Mouse (Mus musculus) stomach, postnatal 0 days (tissue): ENCODE data around the gene Ly6c1. TPM values are rescaled to one million over a fixed set of nuclear protein-coding genes. Genes with fewer than 3 reads are reported as not detected.
"Not testable (repeated sequence)": the region's sequence is repeated elsewhere in the genome, so short reads cannot be mapped to it uniquely, and the experiment has no call there.

Experiments used
- ATAC-seq: fragments of 200-750 bp; cut with Nextera tagmentation; 2 replicates; pipeline ENCODE4 v1.8.0; 2017; ENCODE audit not compliant: low FRiP score, low TSS enrichment
- DNase-seq: peaks from one replicate; pipeline ENCODE4 v3.0.0-alpha.2; 2016; ENCODE audit warnings: low spot score
- H3K27ac ChIP-seq: fragments of 300-500 bp; sonication (generic); replicated peaks from 2 replicates; pipeline ENCODE4 v1.5.1; 2014; ENCODE audit warnings: mild to moderate bottlenecking, control low read depth
- H3K27me3 ChIP-seq: fragments of 300-500 bp; sonication (generic); 2 replicates; pipeline ENCODE4 v1.6.1; 2014; ENCODE audit warnings: low read length; ENCODE audit not compliant: control insufficient read depth, insufficient read depth
- H3K36me3 ChIP-seq: fragments of 300-500 bp; sonication (generic); 2 replicates; pipeline ENCODE4 v1.6.1; 2014; ENCODE audit warnings: low read length, mixed read lengths; ENCODE audit not compliant: control insufficient read depth, insufficient read depth
- H3K4me1 ChIP-seq: fragments of 300-500 bp; sonication (generic); replicated peaks from 2 replicates; pipeline ENCODE4 v1.6.1; 2014; ENCODE audit warnings: antibody characterized with exemption; ENCODE audit not compliant: control insufficient read depth, insufficient read depth
- H3K4me2 ChIP-seq: fragments of 300-500 bp; sonication (generic); replicated peaks from 2 replicates; pipeline ENCODE4 v1.6.1; 2014; ENCODE audit warnings: low read depth, mild to moderate bottlenecking, control low read depth, moderate library complexity
- H3K4me3 ChIP-seq: fragments of 300-500 bp; sonication (generic); 2 replicates; pipeline ENCODE4 v1.5.1; 2014; ENCODE audit warnings: low read depth, low read length, control low read depth
- H3K9ac ChIP-seq: fragments of 300-500 bp; sonication (generic); 2 replicates; pipeline ENCODE4 v1.6.1; 2014; ENCODE audit warnings: mild to moderate bottlenecking, low read length, control low read depth, mixed read lengths
- H3K9me3 ChIP-seq: fragments of 300-500 bp; sonication (generic); 2 replicates; pipeline ENCODE4 v1.6.1; 2016; ENCODE audit warnings: low read length; ENCODE audit not compliant: control insufficient read depth
- WGBS: fragments of 180-500 bp; shearing (Covaris S2); extraction: QIAGEN DNeasy Blood & Tissue Kit; methylation state at CpG from one replicate; pipeline ENCODE4 v1.1.7; 2014; 5-methylcytosine and 5-hydroxymethylcytosine counted together
- polyA plus RNA-seq: library from polyadenylated mRNA; unstranded; fragments of >200 nt; fragmentation: Nextera tagmentation; extraction: Ambion mirVana; gene quantifications from 2 replicates; pipeline ENCODE4 v1.2.1, GENCODE M21; 2015

Ly6c1 gene
- polyA plus RNA-seq, 1 experiment from 2014 or later = 37.0 TPM

DNA sequence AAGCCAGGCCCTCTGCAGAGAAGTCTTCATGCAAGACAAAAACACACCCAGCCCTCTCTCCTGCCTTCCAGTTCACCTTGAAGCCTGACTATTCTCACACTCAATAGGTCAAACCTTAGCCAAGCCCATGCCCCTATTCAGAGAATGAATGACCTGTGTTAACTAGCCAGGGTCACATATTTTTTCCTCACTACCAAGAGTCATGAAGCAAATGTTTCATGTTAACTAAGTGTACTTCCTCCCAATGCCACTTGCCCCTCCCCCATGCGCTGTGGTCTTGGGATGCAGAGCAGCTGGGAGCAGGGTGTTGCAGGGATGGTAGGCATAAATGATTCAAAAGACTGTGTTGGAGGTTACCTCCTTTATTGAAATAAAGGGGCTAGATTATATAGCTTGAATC is 2.0 kb upstream of the Ly6c1 start:
- H3K9me3 ChIP-seq, H3K27me3 ChIP-seq, DNase-seq, H3K4me1 ChIP-seq, ATAC-seq, H3K4me2 ChIP-seq, H3K27ac ChIP-seq, H3K36me3 ChIP-seq, H3K9ac ChIP-seq, H3K4me3 ChIP-seq: not testable (repeated sequence)
- WGBS = 58% methylated on average over 1 of the region's 1 CpGs

DNA sequence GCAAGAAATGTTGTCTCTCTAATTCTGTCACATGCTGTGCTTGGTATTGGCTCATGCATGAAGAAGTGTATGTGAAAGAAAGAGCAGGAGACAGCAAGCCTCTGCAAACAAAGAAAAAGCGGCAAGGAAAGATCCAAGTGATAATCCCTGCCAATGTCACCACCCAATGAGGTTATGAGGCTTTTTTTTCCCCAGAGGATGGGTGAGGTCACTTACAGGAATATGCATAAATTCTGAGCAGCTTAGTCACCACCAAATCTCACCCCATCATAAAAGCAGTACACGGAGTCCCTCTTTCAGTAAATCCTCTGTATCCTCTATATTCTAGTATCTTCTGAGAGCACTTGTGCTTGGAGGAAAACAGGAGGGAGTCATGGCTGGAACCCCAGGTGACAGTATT is 1.2 kb upstream of the Ly6c1 start:
- not testable (repeated sequence) for H3K9me3 ChIP-seq, DNase-seq, H3K4me1 ChIP-seq, H3K4me3 ChIP-seq, H3K9ac ChIP-seq, H3K27me3 ChIP-seq, ATAC-seq, H3K4me2 ChIP-seq, H3K36me3 ChIP-seq, H3K27ac ChIP-seq
- 42% methylated on average over 2 of the region's 2 CpGs for WGBS

DNA sequence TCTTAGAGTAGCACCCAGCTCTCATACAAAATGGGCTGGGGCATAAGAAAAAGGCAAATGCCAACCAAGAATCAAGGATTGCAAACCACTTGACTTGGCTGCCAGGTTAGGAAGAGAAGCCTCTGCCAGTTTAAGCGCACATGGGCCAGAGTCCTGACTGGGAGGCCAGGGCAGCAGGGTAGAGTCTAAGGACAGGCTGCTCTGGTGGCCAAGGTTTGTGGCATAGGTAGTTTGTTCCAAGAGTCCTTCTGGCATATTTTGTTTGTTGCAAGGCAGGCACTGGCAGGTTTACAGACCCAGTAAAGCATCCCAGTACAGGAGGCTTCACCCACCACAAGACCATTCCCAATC is 685 bp downstream of the Ly6c1 start:
- H3K4me1 ChIP-seq, H3K9me3 ChIP-seq, H3K27ac ChIP-seq, H3K9ac ChIP-seq, H3K4me3 ChIP-seq, ATAC-seq, H3K27me3 ChIP-seq, H3K36me3 ChIP-seq, H3K4me2 ChIP-seq, DNase-seq: not testable (repeated sequence)
- WGBS = 100% methylated on average over 1 of the region's 1 CpGs

DNA sequence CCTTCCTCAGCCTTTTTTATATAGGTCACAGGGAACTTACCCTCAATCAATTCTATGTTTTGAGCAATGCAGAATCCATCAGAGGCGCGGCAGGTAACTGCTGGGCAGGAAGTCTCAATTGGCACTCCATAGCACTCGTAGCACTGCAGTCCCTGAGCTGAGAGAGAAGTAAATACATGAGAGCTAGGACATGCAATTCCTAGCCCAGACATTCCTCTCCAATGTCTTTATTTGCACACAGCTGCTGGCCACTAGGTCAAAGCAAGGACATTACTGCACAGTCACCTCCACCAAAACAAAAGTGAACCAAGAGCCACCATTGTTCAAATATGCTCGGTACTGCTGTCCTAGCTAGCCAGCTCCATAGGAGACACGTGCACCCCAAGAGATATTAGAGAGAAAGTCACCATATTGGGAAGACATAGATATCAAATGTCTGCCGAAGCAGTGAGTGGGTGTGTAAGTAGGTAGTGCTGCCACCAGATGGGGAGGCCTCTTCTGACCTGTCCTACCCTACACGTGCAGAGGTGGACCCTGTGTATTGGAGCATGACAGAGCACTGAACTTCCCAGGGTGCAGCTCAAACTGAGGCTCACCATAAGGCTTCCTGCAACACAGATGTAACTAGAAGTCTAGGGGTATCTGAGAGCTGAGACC is 1.2 kb downstream of the Ly6c1 start:
- H3K9me3 ChIP-seq, ATAC-seq, H3K9ac ChIP-seq, H3K27ac ChIP-seq, H3K27me3 ChIP-seq, H3K36me3 ChIP-seq, H3K4me2 ChIP-seq, DNase-seq, H3K4me1 ChIP-seq, H3K4me3 ChIP-seq: not testable (repeated sequence)
- WGBS = 63% methylated on average over 5 of the region's 7 CpGs

DNA sequence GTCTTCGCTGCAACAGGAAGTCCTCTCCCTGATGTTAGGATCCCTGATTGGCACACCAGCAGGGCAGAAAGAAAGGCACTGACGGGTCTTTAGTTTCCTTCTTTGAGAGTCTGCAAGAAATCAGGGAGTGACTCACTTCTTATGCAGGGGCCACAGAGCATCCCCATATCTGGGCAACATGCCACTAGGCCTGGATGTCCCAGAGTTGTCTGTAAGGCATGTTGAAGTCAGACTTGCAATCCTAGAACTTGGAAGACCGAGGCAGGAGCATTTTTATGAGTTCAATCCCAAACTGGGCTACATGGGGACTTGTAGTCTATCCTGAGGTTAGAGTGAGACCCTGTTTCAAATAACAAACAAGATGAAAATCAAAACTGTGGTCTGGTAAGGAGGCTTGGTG is 3.1 kb downstream of the Ly6c1 start:
- H3K27me3 ChIP-seq, H3K27ac ChIP-seq, H3K36me3 ChIP-seq, H3K4me3 ChIP-seq, H3K4me1 ChIP-seq, H3K9me3 ChIP-seq, ATAC-seq, H3K4me2 ChIP-seq, DNase-seq, H3K9ac ChIP-seq: not testable (repeated sequence)
- 71% methylated on average over 3 of the region's 3 CpGs for WGBS

DNA sequence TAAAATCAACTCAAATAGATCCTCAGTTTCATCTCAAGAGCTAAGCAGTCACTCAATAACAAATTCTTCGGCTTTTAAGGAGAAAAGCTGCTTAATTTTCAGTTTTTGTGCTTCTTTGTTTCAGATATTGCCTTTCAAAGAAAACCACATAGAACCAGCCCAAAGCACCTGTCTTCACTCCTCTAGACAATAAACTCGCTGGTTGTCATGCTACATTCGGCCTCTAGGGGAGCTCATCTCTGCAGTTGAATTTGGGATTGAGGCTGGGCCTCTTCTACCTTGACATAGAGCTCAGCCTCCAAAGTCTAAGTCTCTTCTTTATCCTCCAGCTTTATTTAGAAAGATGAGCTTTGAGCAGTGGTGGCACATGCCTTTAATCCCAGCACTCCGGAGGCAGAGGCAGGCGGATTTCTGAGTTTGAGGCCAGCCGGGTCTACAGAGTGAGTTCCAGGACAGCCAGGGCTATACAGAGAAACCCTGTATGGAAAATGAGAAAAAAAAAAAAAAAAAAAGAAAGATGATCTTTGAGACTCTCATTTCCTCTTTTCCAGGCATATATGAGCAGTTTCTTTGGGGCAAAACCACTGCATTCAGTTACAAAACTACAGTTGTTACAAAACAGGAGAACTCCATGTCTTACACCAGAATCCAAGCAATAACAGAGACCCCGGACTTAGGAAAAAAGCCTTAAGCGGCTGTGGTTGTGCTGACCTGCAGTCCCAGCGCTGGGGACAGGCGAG is 27.4 kb downstream of the Ly6c1 start:
- not testable (repeated sequence) for H3K4me3 ChIP-seq, H3K4me1 ChIP-seq, H3K9me3 ChIP-seq, H3K27ac ChIP-seq, H3K27me3 ChIP-seq, ATAC-seq, H3K9ac ChIP-seq, H3K4me2 ChIP-seq, H3K36me3 ChIP-seq, DNase-seq
- WGBS = 79% methylated on average over 6 of the region's 10 CpGs
